Mouse (Mus musculus) heart, adult 11 months (tissue): ENCODE measurements around the gene Hapln4.

Experiments
- DNase-seq: peaks from one replicate; pipeline ENCODE4 v3.0.0; 2022

The Hapln4 gene

GRCm38 (mm10) chr8:70139981-70140380 lies 56.7 kb downstream of the Hapln4 start:
- no peak for DNase-seq
